Mouse (Mus musculus): ENCODE measurements around the gene Dpysl4. TPM values are rescaled to one million over a fixed set of nuclear protein-coding genes. Genes with fewer than 3 reads are reported as not detected.

Dpysl4 gene
- polyA plus RNA-seq, 1 experiment from 2014 or later = 0.04 TPM

DNA sequence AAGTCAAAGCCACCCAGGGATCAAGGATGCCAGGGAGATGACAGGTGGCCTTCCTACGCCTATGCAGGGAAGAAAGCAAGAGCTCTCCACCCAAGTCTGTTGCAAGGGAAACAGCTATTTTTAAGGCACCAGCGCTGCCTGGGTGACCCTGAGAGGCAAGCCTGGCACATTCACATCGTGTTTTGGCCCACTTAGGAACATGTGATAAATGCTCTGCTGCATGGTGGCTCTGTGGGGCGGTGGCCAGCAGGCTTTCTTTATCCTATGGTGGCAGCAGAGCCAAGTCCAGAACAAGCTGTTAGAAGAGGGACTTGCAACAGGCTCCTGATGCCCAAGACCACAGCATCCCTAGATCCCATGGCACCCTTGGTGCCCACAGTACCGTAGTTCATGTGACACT, 49.4 kb downstream of the Dpysl4 start:
- DNase-seq (no peak), ATAC-seq (no peak)
- no peak overlapping the region for H3K4me3 ChIP-seq (ENCODE audit: low read depth, low read length)
- no peaks in the 10 kb centered on the region for H3K36me3 ChIP-seq (replicated peaks; ENCODE audit: insufficient read depth, low read length)
- H3K27me3 ChIP-seq (ENCODE audit: insufficient read depth, low read length) = no peaks in the 10 kb centered on the region
- WGBS (ENCODE audit: insufficient replicate concordance) = 58% methylated on average over 5 of the region's 5 CpGs
- no peak for TF ChIP-seq CTCF (IDR thresholded peaks at IDR 0.05; ENCODE audit: low read depth)
- no peak for TF ChIP-seq EP300 (IDR thresholded peaks at IDR 0.05; ENCODE audit: low read depth)
- no peak overlapping the region for H3K9ac ChIP-seq (replicated peaks)
- H3K4me1 ChIP-seq (ENCODE audit: insufficient read depth) = no peaks in the 10 kb centered on the region
- no peak overlapping the region for H3K27ac ChIP-seq (ENCODE audit: low read depth)
- H3K9me3 ChIP-seq (ENCODE audit: low read length) = no peaks in the 10 kb centered on the region
- no peak overlapping the region for H3K4me2 ChIP-seq (ENCODE audit: low read depth, low read length)

DNA sequence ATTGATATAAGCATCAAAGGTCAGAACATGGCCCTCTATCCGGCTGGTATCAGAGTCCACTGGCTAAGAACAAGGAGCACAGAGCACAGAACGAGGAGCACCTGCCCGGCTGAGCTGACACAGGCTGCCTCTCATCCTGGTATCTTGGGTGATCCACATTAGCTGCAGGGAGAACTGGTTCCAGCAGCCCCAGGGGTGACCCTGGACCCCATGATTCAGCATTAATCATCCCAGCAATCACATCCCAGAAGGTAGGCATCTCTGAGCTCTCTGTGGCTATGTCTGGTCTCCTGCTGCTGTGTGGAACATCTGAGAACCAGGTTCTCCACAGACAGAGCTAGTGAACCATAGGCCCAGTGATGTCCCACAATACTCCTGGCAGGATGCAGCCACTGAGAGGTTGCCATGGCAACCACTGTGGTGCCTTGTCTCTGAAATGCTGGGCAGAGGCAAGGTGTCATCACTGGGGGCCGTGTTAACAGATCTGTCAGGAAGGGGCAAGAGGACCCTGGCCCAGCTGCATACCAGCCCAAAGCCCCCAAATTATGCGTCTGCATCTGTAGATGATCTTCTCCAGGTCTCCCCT, 51.2 kb downstream of the Dpysl4 start:
- Histone ChIP-seq H3K36me3 (replicated peaks; ENCODE audit: insufficient read depth, low read length) (no peaks in the 10 kb centered on the region), H3K9me3 (ENCODE audit: low read length) (no peaks in the 10 kb centered on the region), H3K9ac (replicated peaks) (no peak overlapping the region), H3K4me2 (ENCODE audit: low read depth, low read length) (no peak overlapping the region), H3K4me1 (ENCODE audit: insufficient read depth) (no peaks in the 10 kb centered on the region), H3K27ac (ENCODE audit: low read depth) (no peak overlapping the region), H3K27me3 (ENCODE audit: insufficient read depth, low read length) (no peaks in the 10 kb centered on the region), H3K4me3 (ENCODE audit: low read depth, low read length) (no peak overlapping the region)
- ATAC-seq (no peak), DNase-seq (no peak)
- WGBS (ENCODE audit: insufficient replicate concordance) = 57% methylated on average over 5 of the region's 5 CpGs
- TF ChIP-seq CTCF (IDR thresholded peaks at IDR 0.05; ENCODE audit: low read depth) (no peak), EP300 (IDR thresholded peaks at IDR 0.05; ENCODE audit: low read depth) (no peak)

GRCm38 (mm10) chr7:139139921-139140461, 54.2 kb downstream of the Dpysl4 start:
- Histone ChIP-seq H3K4me1 (ENCODE audit: insufficient read depth) (no peaks in the 10 kb centered on the region), H3K4me2 (ENCODE audit: low read depth, low read length) (no peak overlapping the region), H3K36me3 (replicated peaks; ENCODE audit: insufficient read depth, low read length) (no peaks in the 10 kb centered on the region), H3K9me3 (ENCODE audit: low read length) (no peaks in the 10 kb centered on the region), H3K4me3 (ENCODE audit: low read depth, low read length) (no peak overlapping the region), H3K9ac (replicated peaks) (no peak overlapping the region), H3K27me3 (ENCODE audit: insufficient read depth, low read length) (no peaks in the 10 kb centered on the region), H3K27ac (ENCODE audit: low read depth) (no peak overlapping the region)
- WGBS (ENCODE audit: insufficient replicate concordance) = 37% methylated on average over 11 of the region's 11 CpGs
- TF ChIP-seq CTCF (IDR thresholded peaks at IDR 0.05; ENCODE audit: low read depth) = no peak
- TF ChIP-seq EP300 (IDR thresholded peaks at IDR 0.05; ENCODE audit: low read depth) = no peak
- DNase-seq (no peak), ATAC-seq (no peak)

DNA sequence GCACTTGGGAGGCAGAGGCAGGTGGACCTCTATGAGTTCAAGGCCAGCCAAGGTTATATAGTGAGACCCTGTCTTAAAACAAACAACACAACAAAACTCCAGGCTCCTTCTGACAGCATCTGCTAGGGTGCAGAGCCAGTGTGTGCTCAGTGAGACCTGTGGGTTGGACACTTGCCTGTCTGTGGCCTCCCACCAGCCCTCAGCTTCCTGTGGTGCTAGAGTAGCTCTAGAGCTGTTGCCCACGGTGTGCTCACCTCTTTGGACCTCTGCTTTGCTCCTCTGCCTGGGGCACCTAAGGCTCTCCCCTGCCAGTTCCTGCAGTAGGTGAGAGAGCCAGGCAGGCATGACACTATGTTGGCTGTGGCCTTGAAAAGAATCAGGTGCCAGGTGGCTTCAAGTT, 58.0 kb downstream of the Dpysl4 start:
- no peak overlapping the region for H3K4me3 ChIP-seq (ENCODE audit: low read depth, low read length)
- no peaks in the 10 kb centered on the region for H3K4me1 ChIP-seq (ENCODE audit: insufficient read depth)
- H3K4me2 ChIP-seq (ENCODE audit: low read depth, low read length) = no peak overlapping the region
- H3K36me3 ChIP-seq (replicated peaks; ENCODE audit: insufficient read depth, low read length) = no peaks in the 10 kb centered on the region
- ATAC-seq (no peak), DNase-seq (no peak)
- TF ChIP-seq CTCF (IDR thresholded peaks at IDR 0.05; ENCODE audit: low read depth) = no peak
- TF ChIP-seq EP300 (IDR thresholded peaks at IDR 0.05; ENCODE audit: low read depth) = no peak
- 31% methylated on average over 1 of the region's 1 CpGs for WGBS (ENCODE audit: insufficient replicate concordance)
- H3K9ac ChIP-seq (replicated peaks) = no peak overlapping the region
- H3K27ac ChIP-seq (ENCODE audit: low read depth) = no peak overlapping the region
- H3K27me3 ChIP-seq (ENCODE audit: insufficient read depth, low read length) = no peaks in the 10 kb centered on the region
- H3K9me3 ChIP-seq (ENCODE audit: low read length) = no peaks in the 10 kb centered on the region

- DNase-seq = no peak
- Histone ChIP-seq H3K4me3 (ENCODE audit: low read depth, low read length) (no peak overlapping the region), H3K36me3 (replicated peaks; ENCODE audit: insufficient read depth, low read length) (no peaks in the 10 kb centered on the region), H3K9ac (replicated peaks) (no peak overlapping the region), H3K4me1 (ENCODE audit: insufficient read depth) (no peaks in the 10 kb centered on the region), H3K4me2 (ENCODE audit: low read depth, low read length) (no peak overlapping the region), H3K9me3 (ENCODE audit: low read length) (no peaks in the 10 kb centered on the region), H3K27ac (ENCODE audit: low read depth) (no peak overlapping the region), H3K27me3 (ENCODE audit: insufficient read depth, low read length) (no peaks in the 10 kb centered on the region)
- WGBS (ENCODE audit: insufficient replicate concordance) = 30% methylated on average over 7 of the region's 7 CpGs
- no peak for ATAC-seq
- TF ChIP-seq CTCF (IDR thresholded peaks at IDR 0.05; ENCODE audit: low read depth) (no peak), EP300 (IDR thresholded peaks at IDR 0.05; ENCODE audit: low read depth) (no peak)
Measured at GRCm38 (mm10) chr7:139145891-139146290, 60.1 kb downstream of the Dpysl4 start.

DNA sequence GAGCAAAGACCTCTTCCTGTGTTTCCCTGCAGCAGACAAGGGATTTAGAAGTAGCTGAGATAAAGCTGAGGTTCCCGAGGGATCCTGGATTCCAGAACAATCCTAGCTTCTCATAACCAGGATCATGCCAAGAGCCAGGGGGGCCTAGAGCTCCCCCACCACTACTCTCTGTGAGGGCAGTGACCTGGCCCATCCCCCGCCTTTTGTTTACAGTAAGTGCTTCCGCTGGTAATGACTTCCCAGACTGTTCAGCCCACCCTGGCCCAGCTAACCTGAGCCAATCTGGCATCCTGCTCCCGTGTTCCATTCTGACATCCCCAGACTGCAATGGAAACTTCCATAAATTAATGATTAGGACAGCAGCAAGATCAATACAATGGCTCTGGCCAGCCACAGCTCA, 61.6 kb downstream of the Dpysl4 start:
- no peaks in the 10 kb centered on the region for H3K9me3 ChIP-seq (ENCODE audit: low read length)
- no peaks in the 10 kb centered on the region for H3K27me3 ChIP-seq (ENCODE audit: insufficient read depth, low read length)
- DNase-seq (no peak), ATAC-seq (no peak)
- 33% methylated on average over 4 of the region's 4 CpGs for WGBS (ENCODE audit: insufficient replicate concordance)
- no peaks in the 10 kb centered on the region for H3K4me1 ChIP-seq (ENCODE audit: insufficient read depth)
- H3K9ac ChIP-seq (replicated peaks) = no peak overlapping the region
- no peak overlapping the region for H3K27ac ChIP-seq (ENCODE audit: low read depth)
- TF ChIP-seq EP300 (IDR thresholded peaks at IDR 0.05; ENCODE audit: low read depth) (no peak), CTCF (IDR thresholded peaks at IDR 0.05; ENCODE audit: low read depth) (no peak)
- no peaks in the 10 kb centered on the region for H3K36me3 ChIP-seq (replicated peaks; ENCODE audit: insufficient read depth, low read length)
- H3K4me3 ChIP-seq (ENCODE audit: low read depth, low read length) = no peak overlapping the region
- no peak overlapping the region for H3K4me2 ChIP-seq (ENCODE audit: low read depth, low read length)

Measured in liver, postnatal 0 days (tissue).